Mouse (Mus musculus) limb, embryonic 14.5 days (tissue): ENCODE measurements around the gene Mef2a. TPM values are rescaled to one million over a fixed set of nuclear protein-coding genes. Genes with fewer than 3 reads are reported as not detected.

ENCODE experiments used
- ATAC-seq: fragments of 200-750 bp; cut with Nextera tagmentation; 2 replicates; pipeline ENCODE4 v1.8.0; 2017; ENCODE audit warnings: low read depth, moderate number of reproducible peaks, moderate TSS enrichment; ENCODE audit not compliant: low FRiP score
- DNase-seq: peaks from one replicate; pipeline ENCODE4 v3.0.0-alpha.2; 2015; ENCODE audit warnings: low spot score
- H3K27ac ChIP-seq: fragments of 300-500 bp; sonication (generic); replicated peaks from 2 replicates; pipeline ENCODE4 v1.5.1; 2014; ENCODE audit warnings: low read depth, mild to moderate bottlenecking, low read length, moderate library complexity, mixed read lengths
- H3K27me3 ChIP-seq: fragments of 300-500 bp; sonication (generic); 2 replicates; pipeline ENCODE4 v1.6.1; 2014; ENCODE audit warnings: low read length, mixed read lengths; ENCODE audit not compliant: control insufficient read depth, insufficient read depth
- H3K36me3 ChIP-seq: fragments of 300-500 bp; sonication (generic); 2 replicates; pipeline ENCODE4 v1.6.1; 2014; ENCODE audit warnings: mild to moderate bottlenecking, low read length, moderate library complexity, mixed read lengths; ENCODE audit not compliant: control insufficient read depth, insufficient read depth
- H3K4me1 ChIP-seq: fragments of 300-500 bp; sonication (generic); 2 replicates; pipeline ENCODE4 v1.6.1; 2014; ENCODE audit warnings: antibody characterized with exemption, low read length, mixed read lengths; ENCODE audit not compliant: control insufficient read depth, insufficient read depth
- H3K4me2 ChIP-seq: fragments of 300-500 bp; sonication (generic); replicated peaks from 2 replicates; pipeline ENCODE4 v1.6.1; 2014; ENCODE audit warnings: low read depth, mild to moderate bottlenecking, low read length, moderate library complexity; ENCODE audit not compliant: severe bottlenecking
- H3K4me3 ChIP-seq: fragments of 300-500 bp; sonication (generic); replicated peaks from 2 replicates; pipeline ENCODE4 v1.5.1; 2014; ENCODE audit warnings: low read length
- H3K9ac ChIP-seq: fragments of 300-500 bp; sonication (generic); 2 replicates; pipeline ENCODE4 v1.6.1; 2014; ENCODE audit warnings: mild to moderate bottlenecking, low read depth, low read length, moderate library complexity; ENCODE audit not compliant: severe bottlenecking
- H3K9me3 ChIP-seq: fragments of 300-500 bp; sonication (generic); 2 replicates; pipeline ENCODE4 v1.6.1; 2016; ENCODE audit warnings: low read length; ENCODE audit not compliant: control insufficient read depth
- POLR2A ChIP-seq: fragments of 200-500 bp; IDR thresholded peaks from 2 replicates; pipeline ENCODE4 v1.8.0; 2012; ENCODE audit warnings: inconsistent platforms, mild to moderate bottlenecking, moderate library complexity, borderline replicate concordance; ENCODE audit not compliant: insufficient read depth, insufficient read length; ENCODE audit errors: extremely low read depth
- WGBS: fragments of 180-500 bp; shearing (Covaris S2); extraction: QIAGEN DNeasy Blood & Tissue Kit; methylation state at CpG from one replicate; pipeline ENCODE4 v1.1.7; 2014; 5-methylcytosine and 5-hydroxymethylcytosine counted together
- polyA plus RNA-seq, 2 experiments: library from polyadenylated mRNA; depleted of rRNA in 1 of 2; stranded (reverse) in 1 of 2; unstranded in 1 of 2; fragments of >200 nt; fragmentation: Nextera tagmentation in 1 of 2; extraction: Ambion mirVana in 1 of 2; gene quantifications; 2 replicates each; pipeline versions ENCODE4 v1.2.1 to v1.2.3; 2012 to 2014

The Mef2a gene
- polyA plus RNA-seq, 2 experiments = 41.5 to 52.0 TPM

DNA sequence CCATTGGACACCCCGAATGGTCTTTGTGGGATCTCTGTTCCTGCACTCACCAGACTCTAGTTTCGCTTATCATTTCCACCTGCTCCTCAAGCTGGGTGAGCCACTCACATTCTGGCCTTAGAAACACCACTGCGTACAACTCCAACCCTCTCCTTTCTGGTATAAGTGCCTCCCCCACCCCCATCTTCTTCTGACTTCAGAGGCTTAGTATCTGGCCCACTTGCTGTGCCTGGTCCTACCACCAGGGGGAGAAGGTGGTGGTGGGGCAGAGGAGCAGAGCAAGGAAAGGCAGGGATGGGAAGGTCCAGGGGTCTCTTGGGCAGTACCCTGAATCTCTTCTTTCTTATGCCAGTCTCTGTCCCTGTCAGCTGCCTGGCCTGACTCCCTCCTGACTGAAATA lies 155.6 kb downstream of the Mef2a start:
- Histone ChIP-seq H3K27me3 (no peaks in the 10 kb centered on the region), H3K4me2 (no peak overlapping the region), H3K9ac (no peak overlapping the region), H3K36me3 (no peaks in the 10 kb centered on the region), H3K27ac (no peak overlapping the region), H3K4me3 (no peak overlapping the region), H3K4me1 (0 out of 2 replicates have a peak, but pooled peaks cover 2% of the 10 kb centered on the region), H3K9me3 (no peaks in the 10 kb centered on the region)
- ATAC-seq (no peak), DNase-seq (no peak)
- TF ChIP-seq POLR2A = no peak
- 70% methylated on average over 3 of the region's 3 CpGs for WGBS

GRCm38 (mm10) chr7:67216351-67216750 lies 156.3 kb downstream of the Mef2a start:
- TF ChIP-seq POLR2A = no peak

GRCm38 (mm10) chr7:67213589-67213988 lies 159.1 kb downstream of the Mef2a start:
- no peak overlapping the region for H3K27ac ChIP-seq
- no peak overlapping the region for H3K4me3 ChIP-seq
- no peak for TF ChIP-seq POLR2A
- no peaks in the 10 kb centered on the region for H3K27me3 ChIP-seq
- H3K9me3 ChIP-seq = no peaks in the 10 kb centered on the region
- DNase-seq (no peak), ATAC-seq (no peak)
- 88% methylated on average over 1 of the region's 1 CpGs for WGBS
- H3K4me2 ChIP-seq = no peak overlapping the region
- H3K36me3 ChIP-seq = no peaks in the 10 kb centered on the region
- H3K4me1 ChIP-seq = no peaks in the 10 kb centered on the region
- no peak overlapping the region for H3K9ac ChIP-seq

More at GRCm38 (mm10) chr7:67216351-67216750, 156.3 kb downstream of the Mef2a start:
- DNase-seq (no peak), ATAC-seq (no peak)
- Histone ChIP-seq H3K36me3 (no peaks in the 10 kb centered on the region), H3K27me3 (no peaks in the 10 kb centered on the region), H3K4me3 (no peak overlapping the region), H3K4me1 (no peaks in the 10 kb centered on the region), H3K9me3 (no peaks in the 10 kb centered on the region), H3K9ac (no peak overlapping the region), H3K4me2 (no peak overlapping the region), H3K27ac (no peak overlapping the region)
- 91% methylated on average over 6 of the region's 6 CpGs for WGBS

GRCm38 (mm10) chr7:67211971-67212370 lies 160.7 kb downstream of the Mef2a start:
- no peak for ATAC-seq
- Histone ChIP-seq H3K27me3 (no peaks in the 10 kb centered on the region), H3K4me3 (no peak overlapping the region), H3K9me3 (no peaks in the 10 kb centered on the region), H3K27ac (no peak overlapping the region), H3K4me1 (0 out of 2 replicates have a peak, but pooled peaks cover 4% of the 10 kb centered on the region), H3K9ac (no peak overlapping the region), H3K4me2 (no peak overlapping the region), H3K36me3 (no peaks in the 10 kb centered on the region)
- WGBS = 63% methylated on average over 4 of the region's 4 CpGs
- no peak for DNase-seq
- TF ChIP-seq POLR2A = no peak

DNA sequence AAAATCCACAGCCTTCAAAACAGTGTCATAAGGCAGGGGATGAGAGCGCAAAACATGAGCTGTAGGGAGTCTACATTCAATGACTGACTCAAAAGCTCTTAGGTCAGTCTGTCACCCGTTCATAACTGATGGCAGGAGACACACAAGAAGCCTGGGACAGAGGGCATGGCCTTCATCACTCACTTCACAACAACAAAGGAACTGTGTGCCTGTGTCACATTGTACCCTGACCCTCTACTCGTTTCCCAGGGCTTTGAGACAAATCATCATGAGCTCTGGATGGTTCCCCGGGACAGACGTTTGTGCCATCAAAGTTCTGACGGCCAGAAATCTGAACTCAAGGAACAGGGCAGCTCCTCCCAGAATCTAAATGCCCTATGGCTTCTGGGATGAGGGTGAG lies 161.3 kb downstream of the Mef2a start:
- no peak for TF ChIP-seq POLR2A
- Histone ChIP-seq H3K27ac (no peak overlapping the region), H3K4me2 (no peak overlapping the region), H3K9me3 (no peaks in the 10 kb centered on the region), H3K4me1 (0 out of 2 replicates have a peak, but pooled peaks cover 4% of the 10 kb centered on the region), H3K9ac (no peak overlapping the region), H3K4me3 (no peak overlapping the region), H3K27me3 (no peaks in the 10 kb centered on the region), H3K36me3 (no peaks in the 10 kb centered on the region)
- ATAC-seq = no peak
- DNase-seq = no peak
- 45% methylated on average over 6 of the region's 6 CpGs for WGBS

GRCm38 (mm10) chr7:67210004-67210833 lies 162.4 kb downstream of the Mef2a start:
- Histone ChIP-seq H3K9ac (no peak overlapping the region), H3K4me2 (no peak overlapping the region), H3K27ac (no peak overlapping the region), H3K27me3 (no peaks in the 10 kb centered on the region), H3K4me3 (no peak overlapping the region), H3K4me1 (0 out of 2 replicates have a peak, but pooled peaks cover 4% of the 10 kb centered on the region), H3K36me3 (no peaks in the 10 kb centered on the region), H3K9me3 (no peaks in the 10 kb centered on the region)
- no peak for ATAC-seq
- no peak for DNase-seq
- 73% methylated on average over 6 of the region's 6 CpGs for WGBS
- TF ChIP-seq POLR2A = no peak
